Mouse (Mus musculus) midbrain, postnatal 0 days (tissue): ENCODE results near the gene Grin2c. TPM values are rescaled to one million over a fixed set of nuclear protein-coding genes. Genes with fewer than 3 reads are reported as not detected.

Source experiments
- ATAC-seq: fragments of 200-750 bp; cut with Nextera tagmentation; 2 replicates; pipeline ENCODE4 v1.8.0; 2017; ENCODE audit warnings: moderate number of reproducible peaks, mild to moderate bottlenecking, moderate TSS enrichment, moderate library complexity; ENCODE audit not compliant: low FRiP score
- DNase-seq: peaks from one replicate; pipeline ENCODE4 v3.0.0-alpha.2; 2015; ENCODE audit warnings: low spot score
- H3K27ac ChIP-seq: fragments of 300-500 bp; sonication (generic); 2 replicates; pipeline ENCODE4 v1.5.1; 2014; ENCODE audit warnings: low read depth, mild to moderate bottlenecking, low read length, mixed read lengths
- H3K27me3 ChIP-seq: fragments of 300-500 bp; sonication (generic); 2 replicates; pipeline ENCODE4 v1.6.1; 2014; ENCODE audit warnings: low read length, control low read depth, mixed read lengths; ENCODE audit not compliant: insufficient read depth
- H3K36me3 ChIP-seq: fragments of 300-500 bp; sonication (generic); 2 replicates; pipeline ENCODE4 v1.6.1; 2014; ENCODE audit warnings: low read length, control low read depth, mixed read lengths; ENCODE audit not compliant: insufficient read depth
- H3K4me1 ChIP-seq: fragments of 300-500 bp; sonication (generic); 2 replicates; pipeline ENCODE4 v1.6.1; 2014; ENCODE audit warnings: mild to moderate bottlenecking, control low read depth, antibody characterized with exemption, low read length, mixed read lengths; ENCODE audit not compliant: insufficient read depth
- H3K4me2 ChIP-seq: fragments of 300-500 bp; sonication (generic); 2 replicates; pipeline ENCODE4 v1.6.1; 2014; ENCODE audit warnings: low read depth, mild to moderate bottlenecking, low read length, mixed read lengths; ENCODE audit not compliant: poor library complexity, severe bottlenecking
- H3K4me3 ChIP-seq: fragments of 300-500 bp; sonication (generic); 2 replicates; pipeline ENCODE4 v1.5.1; 2014; ENCODE audit warnings: low read depth, mild to moderate bottlenecking, low read length, moderate library complexity
- H3K9ac ChIP-seq: fragments of 300-500 bp; sonication (generic); replicated peaks from 2 replicates; pipeline ENCODE4 v1.6.1; 2014; ENCODE audit warnings: mild to moderate bottlenecking, low read length, moderate library complexity, mixed read lengths; ENCODE audit not compliant: poor library complexity, severe bottlenecking
- H3K9me3 ChIP-seq: fragments of 300-500 bp; sonication (generic); 2 replicates; pipeline ENCODE4 v1.6.1; 2016; ENCODE audit warnings: low read length, control low read depth
- CTCF ChIP-seq: IDR thresholded peaks from 2 replicates; pipeline ENCODE4 v1.5.1; 2016; ENCODE audit warnings: antibody characterized with exemption, mild to moderate bottlenecking
- WGBS: fragments of 180-500 bp; shearing (Covaris S2); extraction: QIAGEN DNeasy Blood & Tissue Kit; methylation state at CpG from one replicate; pipeline ENCODE4 v1.1.7; 2014; 5-methylcytosine and 5-hydroxymethylcytosine counted together
- polyA plus RNA-seq: library from polyadenylated mRNA; unstranded; fragments of >200 nt; fragmentation: Nextera tagmentation; extraction: Ambion mirVana; gene quantifications from 2 replicates; pipeline ENCODE4 v1.2.1, GENCODE M21; 2015
- total RNA-seq: library from RNA; depleted of rRNA; stranded (reverse); fragments of >200 nt; gene quantifications from 2 replicates; pipeline ENCODE4 v1.2.3, GENCODE M21; 2014

The Grin2c gene
- total and polyA plus RNA-seq, 2 experiments from 2014 or later, result 0.59 to 4.1 TPM

- H3K4me2 ChIP-seq, result no peak overlapping the region
- no peak for TF ChIP-seq CTCF
- H3K27me3 ChIP-seq, result no peaks in the 10 kb centered on the region
- H3K9ac ChIP-seq, result no peak overlapping the region
- 68% methylated on average over 14 of the region's 14 CpGs for WGBS
- H3K27ac ChIP-seq, result no peak overlapping the region
- DNase-seq, result no peak
- ATAC-seq, result no peak
- no peaks in the 10 kb centered on the region for H3K9me3 ChIP-seq
- no peaks in the 10 kb centered on the region for H3K36me3 ChIP-seq
- H3K4me3 ChIP-seq, result no peak overlapping the region
- no peaks in the 10 kb centered on the region for H3K4me1 ChIP-seq
Measured at GRCm38 (mm10) chr11:115292631-115293375, 25.8 kb upstream of the Grin2c start.

GRCm38 (mm10) chr11:115291503-115291902 lies 24.5 kb upstream of the Grin2c start:
- H3K27me3 ChIP-seq, result no peaks in the 10 kb centered on the region
- ATAC-seq, result no peak
- no peak for DNase-seq
- no peak overlapping the region for H3K4me2 ChIP-seq
- H3K36me3 ChIP-seq, result no peaks in the 10 kb centered on the region
- H3K4me1 ChIP-seq, result no peaks in the 10 kb centered on the region
- no peak for TF ChIP-seq CTCF
- WGBS, result 78% methylated on average over 10 of the region's 10 CpGs
- H3K9ac ChIP-seq, result no peak overlapping the region
- no peak overlapping the region for H3K27ac ChIP-seq
- H3K4me3 ChIP-seq, result no peak overlapping the region
- no peaks in the 10 kb centered on the region for H3K9me3 ChIP-seq

GRCm38 (mm10) chr11:115290919-115291318 lies 23.9 kb upstream of the Grin2c start:
- 84% methylated on average over 6 of the region's 6 CpGs for WGBS
- H3K4me3 ChIP-seq, result no peak overlapping the region
- no peaks in the 10 kb centered on the region for H3K27me3 ChIP-seq
- no peak overlapping the region for H3K4me2 ChIP-seq
- H3K36me3 ChIP-seq, result no peaks in the 10 kb centered on the region
- H3K9ac ChIP-seq, result no peak overlapping the region
- no peak for DNase-seq
- no peak for ATAC-seq
- no peak overlapping the region for H3K27ac ChIP-seq
- H3K4me1 ChIP-seq, result no peaks in the 10 kb centered on the region
- H3K9me3 ChIP-seq, result no peaks in the 10 kb centered on the region
- no peak for TF ChIP-seq CTCF

- Histone ChIP-seq H3K9ac (no peak overlapping the region), H3K4me2 (no peak overlapping the region), H3K9me3 (no peaks in the 10 kb centered on the region), H3K4me3 (no peak overlapping the region), H3K36me3 (no peaks in the 10 kb centered on the region), H3K27me3 (no peaks in the 10 kb centered on the region), H3K4me1 (no peaks in the 10 kb centered on the region), H3K27ac (no peak overlapping the region)
- TF ChIP-seq CTCF, result no peak
- 89% methylated on average over 1 of the region's 1 CpGs for WGBS
- DNase-seq (no peak), ATAC-seq (no peak)
Measured at GRCm38 (mm10) chr11:115290314-115290713, 23.3 kb upstream of the Grin2c start.

- 84% methylated on average over 8 of the region's 8 CpGs for WGBS
- no peaks in the 10 kb centered on the region for H3K36me3 ChIP-seq
- no peaks in the 10 kb centered on the region for H3K9me3 ChIP-seq
- no peak overlapping the region for H3K4me2 ChIP-seq
- H3K4me3 ChIP-seq, result no peak overlapping the region
- DNase-seq, result no peak
- TF ChIP-seq CTCF, result no peak
- H3K27ac ChIP-seq, result no peak overlapping the region
- no peak for ATAC-seq
- H3K4me1 ChIP-seq, result no peaks in the 10 kb centered on the region
- H3K9ac ChIP-seq, result no peak overlapping the region
- H3K27me3 ChIP-seq, result no peaks in the 10 kb centered on the region
Measured at GRCm38 (mm10) chr11:115289885-115290284, 22.8 kb upstream of the Grin2c start.

GRCm38 (mm10) chr11:115288305-115288704 lies 21.3 kb upstream of the Grin2c start:
- no peak for DNase-seq
- H3K27me3 ChIP-seq, result no peaks in the 10 kb centered on the region
- H3K9ac ChIP-seq, result no peak overlapping the region
- no peak overlapping the region for H3K4me2 ChIP-seq
- no peak overlapping the region for H3K27ac ChIP-seq
- ATAC-seq, result no peak
- no peaks in the 10 kb centered on the region for H3K9me3 ChIP-seq
- no peak for TF ChIP-seq CTCF
- H3K4me3 ChIP-seq, result no peak overlapping the region
- no peaks in the 10 kb centered on the region for H3K36me3 ChIP-seq
- 81% methylated on average over 2 of the region's 2 CpGs for WGBS
- H3K4me1 ChIP-seq, result no peaks in the 10 kb centered on the region
